Mouse (Mus musculus): ENCODE data around the gene Hydin.
"Not testable (repeated sequence)": the region's sequence is repeated elsewhere in the genome, so short reads cannot be mapped to it uniquely, and the experiment has no call there.

The Hydin gene

DNA sequence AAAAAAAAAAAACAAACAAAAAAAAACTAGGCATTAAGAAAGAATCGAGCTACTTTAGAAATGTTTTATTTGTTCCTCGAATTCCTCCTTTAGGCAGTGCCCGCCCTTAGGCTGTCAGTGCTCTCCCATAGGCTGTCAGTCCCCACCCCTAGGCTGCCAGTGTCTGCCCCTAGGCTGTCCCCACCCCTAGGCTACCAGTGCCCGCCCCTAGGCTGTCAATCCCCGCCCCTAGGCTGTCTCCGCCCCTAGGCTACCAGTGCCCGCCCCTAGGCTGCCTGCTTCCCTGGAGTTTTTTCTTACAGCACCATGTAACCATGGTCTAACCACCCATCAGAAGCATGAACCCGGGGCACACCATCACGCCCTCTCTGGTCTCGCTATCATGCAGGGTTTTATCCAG lies 233.5 kb downstream of the Hydin start:
- no peaks in the 10 kb centered on the region for H3K36me3 ChIP-seq (ENCODE audit: control insufficient read depth, insufficient read depth, low read length, poor library complexity, severe bottlenecking)
- no peak for DNase-seq (ENCODE audit: low read depth, low spot score)
- no peaks in the 10 kb centered on the region for H3K27me3 ChIP-seq (ENCODE audit: control insufficient read depth, insufficient read depth, low read length, poor library complexity, severe bottlenecking)

DNA sequence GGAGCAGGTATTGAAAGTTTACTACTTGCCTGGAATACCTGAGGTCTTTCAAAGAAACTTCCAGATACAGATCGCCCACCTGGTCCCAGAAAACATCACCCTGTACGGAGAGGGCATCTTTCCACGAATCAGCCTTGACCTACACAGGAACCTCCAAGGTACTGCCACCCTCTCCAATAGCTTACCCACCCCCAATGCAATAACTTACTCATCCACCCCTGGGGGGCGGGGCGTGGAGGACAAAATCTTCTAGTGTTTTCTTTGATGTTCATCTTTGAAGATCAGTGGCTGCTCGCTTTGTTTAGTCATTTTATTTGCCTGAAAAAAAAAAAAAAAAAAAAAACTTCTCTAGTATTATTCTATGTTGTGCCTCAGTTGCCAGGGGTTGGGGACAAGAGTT lies 233.9 kb downstream of the Hydin start:
- DNase-seq (ENCODE audit: low read depth, low spot score), result no peak
- Histone ChIP-seq H3K27me3 (ENCODE audit: control insufficient read depth, insufficient read depth, low read length, poor library complexity, severe bottlenecking) (no peaks in the 10 kb centered on the region), H3K36me3 (ENCODE audit: control insufficient read depth, insufficient read depth, low read length, poor library complexity, severe bottlenecking) (no peaks in the 10 kb centered on the region)

DNA sequence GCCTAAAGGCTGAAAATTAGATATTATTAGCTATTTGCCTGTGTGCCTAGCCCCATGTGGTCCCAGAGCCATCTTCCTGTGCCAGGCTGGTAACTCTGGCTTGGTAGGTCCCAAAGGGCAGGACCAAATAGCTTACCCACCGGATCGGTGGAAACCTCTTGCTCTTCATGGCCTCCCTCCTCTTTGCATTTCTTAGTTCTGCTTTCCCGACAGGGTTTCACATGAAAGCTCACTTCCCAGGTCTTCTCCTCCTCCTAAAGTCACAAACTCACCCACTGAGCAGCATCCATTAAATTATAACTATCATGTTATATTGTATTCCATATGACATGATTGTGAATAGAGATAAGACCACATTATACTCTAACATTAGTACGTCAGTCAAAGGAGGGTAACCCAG lies 234.6 kb downstream of the Hydin start:
- Histone ChIP-seq H3K27me3 (ENCODE audit: control insufficient read depth, insufficient read depth, low read length, poor library complexity, severe bottlenecking) (no peaks in the 10 kb centered on the region), H3K36me3 (ENCODE audit: control insufficient read depth, insufficient read depth, low read length, poor library complexity, severe bottlenecking) (no peaks in the 10 kb centered on the region)
- DNase-seq (ENCODE audit: low read depth, low spot score), result no peak

DNA sequence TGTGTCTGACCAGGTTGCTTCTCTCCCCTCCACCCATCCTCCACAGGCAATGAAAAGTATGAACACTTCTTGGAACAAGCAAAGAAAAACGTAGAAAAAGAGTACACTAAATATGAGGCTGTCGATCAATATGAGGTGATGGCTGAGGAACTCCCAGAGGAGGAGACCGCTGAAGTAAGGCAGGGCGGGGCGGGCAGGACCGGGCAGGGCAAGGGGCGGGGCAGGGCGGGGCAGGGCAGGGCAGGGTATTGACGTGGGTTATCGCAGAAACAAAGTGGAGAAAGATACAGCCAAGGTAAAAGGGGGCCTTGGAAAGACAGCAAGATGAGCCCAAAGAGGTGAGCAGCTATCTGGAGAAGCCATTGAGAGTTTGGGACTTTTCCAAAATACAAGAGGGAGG lies 236.1 kb downstream of the Hydin start:
- Histone ChIP-seq H3K27me3 (ENCODE audit: control insufficient read depth, insufficient read depth, low read length, poor library complexity, severe bottlenecking) (no peaks in the 10 kb centered on the region), H3K36me3 (ENCODE audit: control insufficient read depth, insufficient read depth, low read length, poor library complexity, severe bottlenecking) (no peaks in the 10 kb centered on the region)
- DNase-seq (ENCODE audit: low read depth, low spot score), result no peak

DNA sequence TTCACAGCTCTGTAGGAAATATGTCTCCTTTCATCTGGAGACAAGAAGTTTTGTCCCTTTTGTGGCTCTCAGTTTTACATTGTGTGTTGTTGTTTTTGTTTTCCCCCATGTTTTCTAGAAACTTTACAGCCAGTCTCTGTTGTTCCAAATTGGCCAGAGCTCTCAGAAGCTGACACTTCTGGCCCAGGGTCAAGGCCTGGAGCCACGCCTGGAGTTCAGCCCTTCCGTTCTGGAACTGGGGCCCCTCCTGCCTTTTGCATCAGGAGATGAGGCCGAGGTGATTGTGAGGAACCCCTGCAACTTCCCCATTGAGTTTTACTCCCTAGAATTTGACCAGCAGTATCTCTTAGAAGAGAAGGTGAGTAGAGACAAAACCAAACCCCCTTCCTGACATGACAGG lies 242.0 kb downstream of the Hydin start:
- H3K36me3 ChIP-seq (ENCODE audit: control insufficient read depth, insufficient read depth, low read length, poor library complexity, severe bottlenecking), result no peaks in the 10 kb centered on the region
- no peaks in the 10 kb centered on the region for H3K27me3 ChIP-seq (ENCODE audit: control insufficient read depth, insufficient read depth, low read length, poor library complexity, severe bottlenecking)
- DNase-seq (ENCODE audit: low read depth, low spot score), result no peak

DNA sequence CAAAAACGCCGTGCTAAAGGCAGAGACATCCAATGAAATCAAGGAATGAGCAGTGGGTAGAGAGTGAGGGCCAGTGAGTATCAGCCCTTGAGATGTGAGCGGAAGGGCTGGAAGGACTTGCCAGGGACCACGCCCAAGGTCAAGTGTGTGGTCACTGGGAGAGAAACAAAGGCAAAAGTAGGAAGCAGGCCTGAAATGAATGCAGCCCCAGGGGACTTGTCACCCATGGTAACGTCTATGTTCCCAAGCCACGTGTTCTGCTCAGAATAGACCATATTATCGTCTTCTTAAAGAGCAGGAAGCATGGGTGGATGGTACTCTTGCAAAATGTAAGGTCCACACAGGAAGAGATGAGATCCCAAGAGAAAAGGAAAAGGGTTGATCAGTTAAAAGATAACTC lies 253.0 kb downstream of the Hydin start:
- no peaks in the 10 kb centered on the region for H3K27me3 ChIP-seq (ENCODE audit: control insufficient read depth, insufficient read depth, low read length, poor library complexity, severe bottlenecking)
- H3K36me3 ChIP-seq (ENCODE audit: control insufficient read depth, insufficient read depth, low read length, poor library complexity, severe bottlenecking), result no peaks in the 10 kb centered on the region
- no peak for DNase-seq (ENCODE audit: low read depth, low spot score)

DNA sequence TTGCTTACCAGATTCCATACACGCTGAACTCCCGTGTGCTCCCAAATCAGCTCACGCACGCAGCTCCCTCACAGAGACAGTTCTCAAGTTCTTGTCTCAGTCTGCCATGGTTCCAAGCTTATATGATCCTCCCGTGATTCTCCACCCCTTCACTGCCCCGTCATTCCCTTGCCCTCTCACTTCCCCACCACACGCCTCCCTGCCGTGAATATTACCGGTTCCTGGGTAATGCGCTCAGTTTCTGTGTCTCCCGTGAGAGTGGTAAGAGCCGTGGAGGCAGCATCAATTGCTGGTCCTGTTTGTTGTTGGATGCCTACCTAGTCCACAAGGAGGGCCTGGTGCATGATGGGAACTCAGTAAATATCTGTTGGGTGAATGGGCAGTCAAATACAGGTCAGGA lies 255.1 kb downstream of the Hydin start:
- DNase-seq (ENCODE audit: low read depth, low spot score), result no peak
- H3K27me3 ChIP-seq (ENCODE audit: control insufficient read depth, insufficient read depth, low read length, poor library complexity, severe bottlenecking), result no peaks in the 10 kb centered on the region
- no peaks in the 10 kb centered on the region for H3K36me3 ChIP-seq (ENCODE audit: control insufficient read depth, insufficient read depth, low read length, poor library complexity, severe bottlenecking)

DNA sequence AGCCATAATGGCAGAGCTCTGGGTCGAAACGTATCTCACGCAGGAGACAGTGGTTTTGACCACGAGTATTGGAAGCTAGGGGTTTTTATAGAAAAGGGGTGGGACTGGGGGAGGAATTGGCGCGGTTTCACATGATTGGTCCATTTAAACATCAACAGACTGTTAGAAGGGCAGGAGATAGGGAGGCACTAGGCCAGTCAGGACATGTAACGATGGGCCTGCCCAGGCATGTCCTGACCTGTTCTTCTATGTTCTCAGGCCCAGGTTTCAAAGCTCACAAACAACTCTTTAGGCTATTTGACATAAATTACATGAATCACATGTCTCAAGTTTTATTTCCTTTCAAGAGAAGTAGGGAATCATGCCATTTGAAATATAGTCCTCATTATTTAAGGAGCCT lies 255.7 kb downstream of the Hydin start:
- H3K36me3 ChIP-seq (ENCODE audit: control insufficient read depth, insufficient read depth, low read length, poor library complexity, severe bottlenecking); H3K27me3 ChIP-seq (ENCODE audit: control insufficient read depth, insufficient read depth, low read length, poor library complexity, severe bottlenecking); DNase-seq (ENCODE audit: low read depth, low spot score): not testable (repeated sequence)

DNA sequence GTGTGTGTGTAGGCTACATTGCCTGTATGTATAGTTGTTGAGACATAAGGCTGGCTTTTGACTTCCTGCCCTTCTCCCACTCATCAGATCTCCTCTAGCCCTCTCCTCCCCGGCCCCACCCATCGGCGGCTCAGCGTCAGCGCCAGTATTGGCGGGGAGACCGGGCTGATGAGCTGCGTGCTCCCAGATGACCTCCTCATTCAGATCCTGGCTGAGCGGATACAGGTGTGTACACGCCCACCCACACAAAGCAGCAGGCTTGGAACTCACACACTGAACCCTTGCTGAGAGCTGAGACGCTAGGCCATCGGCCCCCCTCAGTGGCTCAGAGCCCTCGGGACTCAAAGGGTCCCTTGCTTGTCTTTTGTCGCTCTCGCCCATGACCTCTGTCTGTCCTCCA lies 256.2 kb downstream of the Hydin start:
- H3K27me3 ChIP-seq (ENCODE audit: control insufficient read depth, insufficient read depth, low read length, poor library complexity, severe bottlenecking), result no peaks in the 10 kb centered on the region
- DNase-seq (ENCODE audit: low read depth, low spot score), result no peak
- no peaks in the 10 kb centered on the region for H3K36me3 ChIP-seq (ENCODE audit: control insufficient read depth, insufficient read depth, low read length, poor library complexity, severe bottlenecking)

DNA sequence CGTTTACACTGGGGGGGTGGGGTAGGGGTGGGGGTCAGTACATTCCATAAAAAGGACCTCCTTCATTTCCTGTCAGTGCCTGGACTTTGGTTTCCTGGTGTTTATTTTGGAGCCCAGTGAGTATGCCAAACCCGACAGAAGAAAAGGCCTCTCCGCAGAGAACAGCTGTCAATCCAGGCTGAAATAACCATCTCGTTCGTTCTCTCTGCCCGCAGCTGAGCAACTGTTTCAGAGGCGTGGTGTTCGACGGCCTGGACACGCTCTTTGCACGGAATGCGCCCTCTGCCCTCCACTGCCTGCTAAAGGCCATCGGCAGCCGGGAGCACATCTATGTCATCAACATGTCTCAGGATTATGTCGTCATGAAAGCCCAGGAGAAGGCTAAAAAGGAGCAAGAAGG lies 258.5 kb downstream of the Hydin start:
- Histone ChIP-seq H3K36me3 (ENCODE audit: control insufficient read depth, insufficient read depth, low read length, poor library complexity, severe bottlenecking) (no peaks in the 10 kb centered on the region), H3K27me3 (ENCODE audit: control insufficient read depth, insufficient read depth, low read length, poor library complexity, severe bottlenecking) (no peaks in the 10 kb centered on the region)
- no peak for DNase-seq (ENCODE audit: low read depth, low spot score)

DNA sequence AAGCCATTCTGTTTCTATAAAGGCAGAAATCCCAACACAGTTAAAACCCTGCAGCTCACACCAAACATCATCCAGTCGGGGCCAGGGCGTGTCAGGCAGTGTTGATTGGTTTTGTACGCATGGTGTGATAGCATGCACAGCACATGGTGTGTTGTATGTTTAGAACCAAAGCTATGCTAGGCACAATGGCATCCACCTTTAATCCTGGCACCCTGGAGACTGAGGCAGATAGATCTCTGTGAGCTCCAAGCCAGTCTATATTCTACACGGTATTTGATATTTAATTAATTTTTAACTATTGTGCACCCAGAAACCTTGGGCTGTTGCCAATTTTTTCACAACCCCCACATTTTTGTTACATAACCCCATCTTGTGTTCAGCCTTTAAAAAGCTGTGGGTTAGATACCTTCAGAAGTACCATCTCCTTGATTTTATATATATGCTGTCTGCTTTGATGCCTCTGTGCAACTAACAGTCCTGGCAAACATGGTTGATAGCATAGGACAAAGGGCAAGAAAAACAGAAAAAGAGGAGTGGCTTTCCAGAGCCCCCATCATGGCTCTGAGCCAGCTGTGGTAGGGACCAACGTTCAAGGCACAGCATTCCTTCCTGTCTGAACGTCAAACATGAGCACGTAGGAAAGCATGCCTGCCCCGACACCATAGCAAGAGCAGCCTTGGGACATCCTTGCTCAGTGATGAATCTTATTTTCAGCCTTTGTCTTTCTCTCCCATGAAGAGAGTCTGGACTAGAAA lies 263.4 kb downstream of the Hydin start:
- Histone ChIP-seq H3K36me3 (ENCODE audit: control insufficient read depth, insufficient read depth, low read length, poor library complexity, severe bottlenecking) (no peaks in the 10 kb centered on the region), H3K27me3 (ENCODE audit: control insufficient read depth, insufficient read depth, low read length, poor library complexity, severe bottlenecking) (no peaks in the 10 kb centered on the region)
- DNase-seq (ENCODE audit: low read depth, low spot score), result no peak

DNA sequence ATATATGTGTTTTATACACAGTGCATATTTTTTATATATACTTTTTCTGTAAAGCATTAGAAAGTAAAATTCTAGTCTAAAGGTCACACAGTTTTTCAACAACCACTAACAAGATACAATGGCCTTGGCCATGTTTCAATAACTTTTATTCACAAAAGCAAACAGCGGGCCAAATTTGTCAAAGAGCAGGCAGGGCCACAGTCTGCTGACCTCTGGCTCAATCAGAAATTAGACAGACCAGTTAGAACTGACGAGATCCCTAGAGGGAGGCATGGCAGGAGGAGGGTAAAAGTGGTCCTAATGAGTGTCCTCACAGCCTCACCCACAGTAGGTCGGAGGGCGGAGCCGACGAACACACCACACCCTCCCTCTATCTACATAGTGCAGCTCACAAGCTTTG lies 267.0 kb downstream of the Hydin start:
- H3K36me3 ChIP-seq (ENCODE audit: control insufficient read depth, insufficient read depth, low read length, poor library complexity, severe bottlenecking), result no peaks in the 10 kb centered on the region
- DNase-seq (ENCODE audit: low read depth, low spot score), result no peak
- no peaks in the 10 kb centered on the region for H3K27me3 ChIP-seq (ENCODE audit: control insufficient read depth, insufficient read depth, low read length, poor library complexity, severe bottlenecking)

DNA sequence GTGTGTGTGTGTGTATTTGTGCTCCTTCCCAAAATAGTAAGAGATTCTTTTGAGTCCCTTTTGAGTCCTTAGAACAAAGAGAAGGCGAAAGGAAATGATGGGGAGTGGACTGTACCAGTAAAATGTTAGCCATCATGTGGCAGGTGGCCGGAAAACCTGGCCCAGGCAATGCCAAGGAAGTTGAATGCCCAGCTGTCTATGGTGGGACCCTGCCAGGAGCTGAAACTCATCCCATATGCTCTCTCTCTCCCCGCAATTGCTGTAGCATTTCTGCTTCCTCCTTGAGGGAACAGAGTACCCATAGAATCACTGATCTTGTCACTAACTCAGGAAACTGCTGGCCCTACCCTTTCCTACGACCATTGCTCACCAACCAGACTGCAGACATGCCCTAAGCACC lies 271.1 kb downstream of the Hydin start:
- H3K27me3 ChIP-seq (ENCODE audit: control insufficient read depth, insufficient read depth, low read length, poor library complexity, severe bottlenecking), result no peaks in the 10 kb centered on the region

DNA sequence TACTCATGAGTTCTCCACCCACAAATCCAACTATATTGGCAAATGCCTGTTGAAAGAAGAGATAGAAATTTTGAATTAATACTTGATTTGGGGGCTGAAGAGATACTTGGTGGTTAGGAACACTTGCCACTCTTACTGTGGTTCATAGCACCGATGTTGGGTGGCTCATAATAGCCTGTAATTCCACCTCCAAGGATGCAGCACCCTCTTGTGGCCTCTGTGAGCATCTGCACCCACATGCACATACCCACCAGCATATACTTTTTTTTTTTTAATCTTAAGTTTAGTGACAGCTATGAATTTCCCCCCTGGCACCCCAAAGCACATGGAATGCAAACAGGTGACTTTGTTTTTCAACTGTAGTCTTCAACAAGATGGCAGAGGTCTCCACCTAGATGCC lies 283.6 kb downstream of the Hydin start:
- H3K27me3 ChIP-seq (ENCODE audit: control insufficient read depth, insufficient read depth, low read length, poor library complexity, severe bottlenecking), result no peaks in the 10 kb centered on the region
- no peaks in the 10 kb centered on the region for H3K36me3 ChIP-seq (ENCODE audit: control insufficient read depth, insufficient read depth, low read length, poor library complexity, severe bottlenecking)
- DNase-seq (ENCODE audit: low read depth, low spot score), result no peak

More for the DNA sequence above, 271.1 kb downstream of the Hydin start:
- no peak for DNase-seq (ENCODE audit: low read depth, low spot score)
- H3K36me3 ChIP-seq (ENCODE audit: control insufficient read depth, insufficient read depth, low read length, poor library complexity, severe bottlenecking), result no peaks in the 10 kb centered on the region

DNA sequence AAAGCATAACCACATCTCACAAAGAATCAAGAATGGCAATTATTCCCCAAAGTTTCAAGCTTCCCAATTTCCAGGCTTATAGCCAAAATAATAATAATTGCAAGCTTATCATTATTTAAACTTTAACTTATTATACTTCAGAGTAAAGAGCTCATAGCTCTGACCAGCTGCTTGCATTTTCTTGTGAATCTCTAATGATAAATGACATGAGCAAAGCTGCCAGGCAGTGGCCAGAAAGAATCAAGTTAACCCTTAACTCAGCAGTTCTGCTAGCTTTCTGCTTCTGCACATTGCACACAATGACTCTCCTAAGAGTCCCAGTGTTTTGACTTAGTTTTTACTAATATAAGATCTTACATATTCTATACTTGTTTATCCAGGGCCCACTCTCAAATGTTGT lies 285.3 kb downstream of the Hydin start:
- DNase-seq (ENCODE audit: low read depth, low spot score); H3K27me3 ChIP-seq (ENCODE audit: control insufficient read depth, insufficient read depth, low read length, poor library complexity, severe bottlenecking); H3K36me3 ChIP-seq (ENCODE audit: control insufficient read depth, insufficient read depth, low read length, poor library complexity, severe bottlenecking): not testable (repeated sequence)

DNA sequence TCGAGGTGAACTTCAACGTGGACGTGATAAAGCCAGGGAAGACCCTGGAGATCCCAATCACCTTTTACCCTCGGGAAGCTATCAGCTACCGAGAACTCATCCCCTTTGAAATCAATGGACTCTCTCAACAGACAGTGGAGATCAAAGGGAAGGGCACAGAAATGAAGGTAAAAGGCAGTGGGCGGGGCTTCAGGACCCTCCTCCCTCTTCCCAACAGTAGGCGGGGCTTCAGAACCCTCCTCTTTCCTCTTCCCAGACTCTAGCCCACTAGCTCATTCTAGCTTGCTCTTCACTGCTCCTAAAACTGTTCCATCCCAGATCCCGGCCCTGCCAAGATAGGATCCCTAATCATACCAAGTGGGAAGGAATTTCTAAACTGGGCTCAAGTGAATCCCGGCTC lies 325.9 kb downstream of the Hydin start:
- Histone ChIP-seq H3K36me3 (ENCODE audit: control insufficient read depth, insufficient read depth, low read length, poor library complexity, severe bottlenecking) (no peaks in the 10 kb centered on the region), H3K27me3 (ENCODE audit: control insufficient read depth, insufficient read depth, low read length, poor library complexity, severe bottlenecking) (no peaks in the 10 kb centered on the region)
- DNase-seq (ENCODE audit: low read depth, low spot score), result no peak
